Mouse (Mus musculus) cerebellum, adult 11-12 months (tissue): ENCODE results near the gene Hirip3.
A peak's percentile ranks its signal among the peaks of the same experiment; 100 is the strongest.
"Not testable (repeated sequence)": the region's sequence is repeated elsewhere in the genome, so short reads cannot be mapped to it uniquely, and the experiment has no call there.

ENCODE experiments used
- DNase-seq: peaks from one replicate; pipeline ENCODE4 v3.0.0; 2022

Hirip3 gene

GRCm38 (mm10) chr7:126855641-126856040, 6.1 kb upstream of the Hirip3 start:
- DNase-seq, result peak; percentile 69

GRCm38 (mm10) chr7:126856741-126857420, 4.9 kb upstream of the Hirip3 start:
- DNase-seq, result no peak

- no peak for DNase-seq
These were observed 785 bp upstream of the Hirip3 start for GRCm38 (mm10) chr7:126860987-126861386.

GRCm38 (mm10) chr7:126862147-126862784, 494 bp downstream of the Hirip3 start, which contains the start of gene Ino80e:
Gene Ino80e (minus strand): TSS chr7:126862377.
- DNase-seq, result peak; percentile 94

GRCm38 (mm10) chr7:126863791-126864190, 2.0 kb downstream of the Hirip3 start:
- DNase-seq, result no peak

GRCm38 (mm10) chr7:126867534-126867933, 5.8 kb downstream of the Hirip3 start:
- DNase-seq, result no peak

- no peak for DNase-seq
These were observed 6.2 kb downstream of the Hirip3 start for GRCm38 (mm10) chr7:126868003-126868402.

GRCm38 (mm10) chr7:126869780-126870519, 8.2 kb downstream of the Hirip3 start:
- no peak for DNase-seq

GRCm38 (mm10) chr7:126870520-126870891, 8.7 kb downstream of the Hirip3 start:
- DNase-seq, result no peak

GRCm38 (mm10) chr7:126877239-126877638, 15.5 kb downstream of the Hirip3 start:
- no peak for DNase-seq

GRCm38 (mm10) chr7:126881040-126881439, 19.3 kb downstream of the Hirip3 start:
- no peak for DNase-seq

- peak; percentile 61 for DNase-seq
These were observed 22.0 kb downstream of the Hirip3 start for GRCm38 (mm10) chr7:126883731-126884181.

GRCm38 (mm10) chr7:126884286-126885164, 22.8 kb downstream of the Hirip3 start, which contains the start of gene Taok2:
Gene Taok2 (minus strand): TSS chr7:126884703.
- DNase-seq, result peak; percentile 99

- no peak for DNase-seq
These were observed 25.5 kb downstream of the Hirip3 start for GRCm38 (mm10) chr7:126887281-126887680.

- DNase-seq, result no peak
These were observed 27.1 kb downstream of the Hirip3 start for GRCm38 (mm10) chr7:126888852-126889251.

- DNase-seq, result peak; percentile 48
These were observed 35.1 kb downstream of the Hirip3 start for GRCm38 (mm10) chr7:126896912-126897311.

GRCm38 (mm10) chr7:126897390-126898101, 35.8 kb downstream of the Hirip3 start:
- no peak for DNase-seq

- peak; percentile 94 for DNase-seq
These were observed 36.6 kb downstream of the Hirip3 start for GRCm38 (mm10) chr7:126898102-126898990.

- not testable (repeated sequence) for DNase-seq
These were observed 38.0 kb downstream of the Hirip3 start for GRCm38 (mm10) chr7:126899781-126900180.

GRCm38 (mm10) chr7:126905590-126905989, 43.8 kb downstream of the Hirip3 start:
- no peak for DNase-seq

- no peak for DNase-seq
These were observed 53.1 kb downstream of the Hirip3 start for GRCm38 (mm10) chr7:126914844-126915243.
